Mouse (Mus musculus): Measurements from ENCODE around the gene 3110040N11Rik. TPM values are rescaled to one million over a fixed set of nuclear protein-coding genes. Genes with fewer than 3 reads are reported as not detected.

The 3110040N11Rik gene
- polyA plus RNA-seq, 1 experiment from 2014 or later = 40.5 TPM

DNA sequence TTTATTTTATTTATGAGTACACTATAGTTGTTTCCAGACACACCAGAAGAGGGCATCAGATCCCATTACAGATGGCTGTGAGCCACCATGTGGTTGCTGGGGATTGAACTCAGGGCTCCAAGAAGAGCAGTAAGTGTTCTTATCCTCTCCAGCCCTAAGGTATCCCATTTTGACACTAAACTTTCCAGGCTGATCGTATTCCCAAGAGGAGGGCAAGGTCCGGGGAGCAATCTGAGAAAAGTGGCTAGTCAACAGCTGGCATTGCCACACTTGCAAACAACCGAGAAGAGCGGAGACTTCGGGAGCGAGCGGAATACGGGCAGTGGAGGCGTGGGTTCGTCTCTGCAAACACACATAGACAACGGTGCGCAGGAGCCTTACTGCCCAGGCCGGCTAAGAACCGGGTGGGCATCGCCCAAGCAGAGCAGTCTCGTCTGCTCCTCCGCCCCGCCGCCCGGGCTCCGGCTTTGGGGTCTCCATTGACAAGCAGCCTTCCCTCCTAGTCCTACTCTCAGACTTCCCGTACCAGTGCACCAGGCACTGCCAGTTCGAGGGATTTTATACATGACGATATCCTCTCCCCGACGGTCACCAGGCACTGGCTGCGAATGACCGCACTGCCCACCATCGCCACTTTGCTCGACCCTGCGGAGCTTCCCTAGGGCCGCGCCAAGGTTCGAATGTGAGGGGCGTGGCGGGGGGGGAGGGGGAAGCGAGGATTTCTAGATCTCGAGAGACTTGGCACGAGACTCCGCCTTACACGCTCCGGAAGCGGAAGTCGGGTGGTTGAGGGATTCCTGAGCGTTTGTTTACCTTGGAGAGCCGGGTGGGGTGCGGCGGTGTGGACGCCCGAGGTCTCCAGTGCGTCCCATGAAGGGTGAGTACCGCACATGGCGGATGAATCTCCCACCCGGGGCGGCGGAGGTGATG is 26.8 kb downstream of the 3110040N11Rik start, which contains the start of gene Ramac:
TSS of gene Ramac (plus strand) at position 746 of the 930 bp plus-strand sequence.
- peak; percentile 96 for ATAC-seq (replicated peaks; ENCODE audit: insufficient number of reproducible peaks, low FRiP score, low TSS enrichment)
- Histone ChIP-seq H3K27ac (ENCODE audit: low read depth, low read length) (peak within 1 kb of the TSS; percentile 82), H3K4me3 (ENCODE audit: low read depth, low read length) (peak within 1 kb of the TSS; percentile 95), H3K4me1 (ENCODE audit: control insufficient read depth, insufficient read depth, low read length) (peaks cover 3% of the 10 kb centered on the region; the same call in 1 of the 2 replicates), H3K4me2 (peak within 1 kb of the TSS; percentile 98), H3K27me3 (ENCODE audit: control insufficient read depth, insufficient read depth, low read length) (no peaks in the 10 kb centered on the region), H3K36me3 (ENCODE audit: control insufficient read depth, insufficient read depth, low read length) (no peaks in the 10 kb centered on the region), H3K9ac (ENCODE audit: low read depth, low read length) (peak within 1 kb of the TSS; percentile 88), H3K9me3 (replicated peaks; ENCODE audit: control insufficient read depth, low read length) (no peaks in the 10 kb centered on the region)
- under 1% methylated on average over 56 of the region's 56 CpGs for WGBS (ENCODE audit: insufficient replicate concordance)

DNA sequence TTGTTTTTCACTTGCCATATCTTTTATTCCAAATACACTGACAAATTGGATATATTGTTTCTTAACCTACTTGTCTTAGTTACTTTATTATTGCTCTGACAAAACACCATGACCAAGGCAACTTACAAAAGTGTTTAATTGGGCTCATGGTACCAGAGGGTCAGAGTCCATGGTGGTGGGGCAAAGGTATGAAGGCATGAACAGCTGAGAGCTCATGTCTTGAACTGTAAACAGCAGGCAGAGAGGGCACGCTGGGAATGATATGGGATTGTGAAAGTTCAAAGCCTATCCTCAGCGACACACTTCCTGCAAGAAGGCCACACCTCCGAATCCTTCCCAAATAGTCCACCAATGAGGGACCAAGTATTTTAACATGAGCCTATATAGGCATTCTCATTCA is 41.3 kb downstream of the 3110040N11Rik start:
- no peak overlapping the region for H3K27ac ChIP-seq (ENCODE audit: low read depth, low read length)
- H3K27me3 ChIP-seq (ENCODE audit: control insufficient read depth, insufficient read depth, low read length) = no peaks in the 10 kb centered on the region
- no peak for ATAC-seq (replicated peaks; ENCODE audit: insufficient number of reproducible peaks, low FRiP score, low TSS enrichment)
- H3K36me3 ChIP-seq (ENCODE audit: control insufficient read depth, insufficient read depth, low read length) = no peaks in the 10 kb centered on the region
- no peaks in the 10 kb centered on the region for H3K4me1 ChIP-seq (ENCODE audit: control insufficient read depth, insufficient read depth, low read length)
- 73% methylated on average over 3 of the region's 3 CpGs for WGBS (ENCODE audit: insufficient replicate concordance)
- H3K4me3 ChIP-seq (ENCODE audit: low read depth, low read length) = no peak overlapping the region
- no peak overlapping the region for H3K9ac ChIP-seq (ENCODE audit: low read depth, low read length)
- no peaks in the 10 kb centered on the region for H3K9me3 ChIP-seq (replicated peaks; ENCODE audit: control insufficient read depth, low read length)
- no peak overlapping the region for H3K4me2 ChIP-seq

DNA sequence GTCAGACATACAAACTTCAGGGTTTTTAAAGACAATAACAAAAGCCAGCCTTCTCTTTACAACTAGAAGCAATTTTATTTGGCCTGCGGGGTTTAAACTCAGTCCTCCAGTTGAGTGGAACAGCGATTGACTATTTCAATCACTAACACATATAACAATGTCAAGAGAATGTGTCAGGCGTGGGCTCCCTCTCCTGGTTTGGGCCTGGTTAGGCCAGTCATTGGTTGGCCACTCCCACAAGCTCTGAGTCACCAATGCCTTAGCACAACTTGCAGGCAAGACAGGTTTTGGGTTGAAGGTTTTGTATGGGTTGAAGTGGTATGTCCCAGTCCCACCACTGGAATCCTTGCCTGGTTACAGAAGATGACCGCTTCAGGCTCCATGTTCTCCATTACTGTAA is 45.1 kb downstream of the 3110040N11Rik start:
- Histone ChIP-seq H3K4me2 (no peak overlapping the region), H3K4me1 (ENCODE audit: control insufficient read depth, insufficient read depth, low read length) (no peaks in the 10 kb centered on the region), H3K36me3 (ENCODE audit: control insufficient read depth, insufficient read depth, low read length) (no peaks in the 10 kb centered on the region), H3K27ac (ENCODE audit: low read depth, low read length) (no peak overlapping the region), H3K4me3 (ENCODE audit: low read depth, low read length) (no peak overlapping the region), H3K9ac (ENCODE audit: low read depth, low read length) (no peak overlapping the region), H3K9me3 (replicated peaks; ENCODE audit: control insufficient read depth, low read length) (no peaks in the 10 kb centered on the region), H3K27me3 (ENCODE audit: control insufficient read depth, insufficient read depth, low read length) (no peaks in the 10 kb centered on the region)
- WGBS (ENCODE audit: insufficient replicate concordance) = 62% methylated on average over 4 of the region's 4 CpGs
- ATAC-seq (replicated peaks; ENCODE audit: insufficient number of reproducible peaks, low FRiP score, low TSS enrichment) = no peak

DNA sequence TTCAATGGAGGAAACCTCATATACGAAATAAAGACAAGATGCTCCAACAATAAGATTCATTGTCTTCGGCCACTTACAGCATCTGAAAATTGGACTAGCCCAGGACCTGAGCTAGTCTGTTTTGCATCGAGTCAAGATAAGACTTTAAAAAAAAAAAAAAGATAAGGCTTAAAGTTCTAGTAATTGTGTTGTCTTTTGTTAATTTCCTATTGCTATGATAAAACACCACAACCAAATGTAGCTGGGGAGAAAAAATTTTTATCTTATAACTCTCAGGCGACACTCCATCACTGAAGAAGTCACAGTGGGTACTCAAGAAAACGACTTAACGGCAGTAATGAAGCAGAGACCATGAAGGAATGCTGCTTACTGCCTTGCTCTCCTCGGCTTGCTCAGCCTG is 49.3 kb downstream of the 3110040N11Rik start:
- 79% methylated on average over 7 of the region's 7 CpGs for WGBS (ENCODE audit: insufficient replicate concordance)
- Histone ChIP-seq H3K36me3 (ENCODE audit: control insufficient read depth, insufficient read depth, low read length) (no peaks in the 10 kb centered on the region), H3K4me2 (no peak overlapping the region), H3K27me3 (ENCODE audit: control insufficient read depth, insufficient read depth, low read length) (no peaks in the 10 kb centered on the region), H3K9ac (ENCODE audit: low read depth, low read length) (no peak overlapping the region), H3K4me1 (ENCODE audit: control insufficient read depth, insufficient read depth, low read length) (no peaks in the 10 kb centered on the region), H3K27ac (ENCODE audit: low read depth, low read length) (no peak overlapping the region), H3K9me3 (replicated peaks; ENCODE audit: control insufficient read depth, low read length) (no peaks in the 10 kb centered on the region), H3K4me3 (ENCODE audit: low read depth, low read length) (no peak overlapping the region)
- no peak for ATAC-seq (replicated peaks; ENCODE audit: insufficient number of reproducible peaks, low FRiP score, low TSS enrichment)

DNA sequence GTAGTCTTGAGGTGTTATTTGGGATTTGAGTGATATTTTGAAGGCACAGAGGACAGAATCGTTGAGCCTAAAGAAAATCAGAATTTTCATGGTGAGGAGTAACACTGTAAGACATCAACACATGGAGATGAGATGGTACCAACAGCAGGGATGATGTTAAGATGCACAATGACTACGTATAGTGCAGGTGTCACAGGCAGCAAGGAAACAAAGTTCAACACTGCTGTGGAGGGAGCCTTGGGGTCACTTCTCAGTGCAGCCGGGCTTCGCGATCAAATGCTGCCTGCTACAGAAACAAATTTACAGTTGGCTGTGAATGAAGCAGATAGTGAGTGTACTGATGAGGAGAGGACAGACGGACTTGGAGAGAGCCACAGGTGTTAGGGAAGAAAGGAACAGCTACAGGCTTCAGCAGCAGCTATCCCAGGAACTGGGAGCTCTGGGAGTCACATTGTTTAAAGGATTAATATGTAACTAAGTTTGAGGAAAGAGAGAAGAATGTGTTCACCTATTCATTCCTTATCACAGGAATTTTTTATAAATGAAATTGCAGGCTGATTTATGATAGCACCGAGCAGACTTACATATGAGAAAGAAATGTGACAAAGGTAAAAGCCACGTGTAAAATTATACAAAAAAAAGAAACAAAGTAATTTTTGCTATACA is 50.4 kb downstream of the 3110040N11Rik start:
- Histone ChIP-seq H3K4me2 (no peak overlapping the region), H3K9me3 (replicated peaks; ENCODE audit: control insufficient read depth, low read length) (no peaks in the 10 kb centered on the region), H3K27me3 (ENCODE audit: control insufficient read depth, insufficient read depth, low read length) (no peaks in the 10 kb centered on the region), H3K9ac (ENCODE audit: low read depth, low read length) (no peak overlapping the region), H3K4me3 (ENCODE audit: low read depth, low read length) (no peak overlapping the region), H3K36me3 (ENCODE audit: control insufficient read depth, insufficient read depth, low read length) (no peaks in the 10 kb centered on the region), H3K4me1 (ENCODE audit: control insufficient read depth, insufficient read depth, low read length) (no peaks in the 10 kb centered on the region), H3K27ac (ENCODE audit: low read depth, low read length) (no peak overlapping the region)
- WGBS (ENCODE audit: insufficient replicate concordance) = 74% methylated on average over 8 of the region's 8 CpGs
- ATAC-seq (replicated peaks; ENCODE audit: insufficient number of reproducible peaks, low FRiP score, low TSS enrichment) = no peak

DNA sequence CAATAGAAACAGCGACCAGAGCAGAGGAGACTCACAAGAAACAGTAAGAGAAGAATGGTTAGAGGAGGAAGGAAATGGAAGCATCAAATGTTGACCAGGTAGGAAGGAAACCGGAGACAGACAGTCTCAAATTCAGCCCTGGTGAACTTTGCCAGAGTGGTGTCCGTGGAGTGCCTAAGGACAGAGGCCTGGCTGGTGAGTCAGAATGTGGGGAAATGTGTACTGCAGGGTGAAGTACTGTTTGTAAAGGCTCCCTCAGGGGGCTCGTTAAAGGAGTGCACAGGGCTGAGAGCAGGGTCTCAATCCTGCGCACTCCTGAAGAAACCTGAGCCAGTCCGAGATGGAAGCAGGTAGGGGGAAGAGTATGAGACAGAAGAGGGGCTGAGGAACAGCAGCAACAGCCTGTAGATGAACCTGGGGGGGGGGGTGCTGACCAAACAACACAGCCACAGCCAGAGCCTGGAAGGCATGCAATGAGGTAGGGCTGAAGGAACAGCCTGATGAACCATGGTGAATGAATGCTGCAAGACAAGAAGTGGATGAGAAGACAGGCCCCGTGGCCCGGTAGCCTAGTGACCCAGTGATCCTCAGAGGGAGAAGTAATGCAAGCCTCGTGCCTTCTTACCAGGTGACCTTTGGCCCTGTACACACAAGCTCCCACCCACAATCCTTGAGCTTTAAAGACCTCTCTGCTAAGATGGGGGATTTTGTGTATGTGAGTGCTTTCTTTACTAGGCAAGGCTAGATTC is 53.8 kb downstream of the 3110040N11Rik start:
- no peaks in the 10 kb centered on the region for H3K36me3 ChIP-seq (ENCODE audit: control insufficient read depth, insufficient read depth, low read length)
- no peak overlapping the region for H3K4me3 ChIP-seq (ENCODE audit: low read depth, low read length)
- 57% methylated on average over 9 of the region's 9 CpGs for WGBS (ENCODE audit: insufficient replicate concordance)
- no peak overlapping the region for H3K4me2 ChIP-seq
- ATAC-seq (replicated peaks; ENCODE audit: insufficient number of reproducible peaks, low FRiP score, low TSS enrichment) = no peak
- no peak overlapping the region for H3K27ac ChIP-seq (ENCODE audit: low read depth, low read length)
- H3K27me3 ChIP-seq (ENCODE audit: control insufficient read depth, insufficient read depth, low read length) = no peaks in the 10 kb centered on the region
- no peak overlapping the region for H3K9ac ChIP-seq (ENCODE audit: low read depth, low read length)
- no peaks in the 10 kb centered on the region for H3K9me3 ChIP-seq (replicated peaks; ENCODE audit: control insufficient read depth, low read length)
- no peaks in the 10 kb centered on the region for H3K4me1 ChIP-seq (ENCODE audit: control insufficient read depth, insufficient read depth, low read length)

DNA sequence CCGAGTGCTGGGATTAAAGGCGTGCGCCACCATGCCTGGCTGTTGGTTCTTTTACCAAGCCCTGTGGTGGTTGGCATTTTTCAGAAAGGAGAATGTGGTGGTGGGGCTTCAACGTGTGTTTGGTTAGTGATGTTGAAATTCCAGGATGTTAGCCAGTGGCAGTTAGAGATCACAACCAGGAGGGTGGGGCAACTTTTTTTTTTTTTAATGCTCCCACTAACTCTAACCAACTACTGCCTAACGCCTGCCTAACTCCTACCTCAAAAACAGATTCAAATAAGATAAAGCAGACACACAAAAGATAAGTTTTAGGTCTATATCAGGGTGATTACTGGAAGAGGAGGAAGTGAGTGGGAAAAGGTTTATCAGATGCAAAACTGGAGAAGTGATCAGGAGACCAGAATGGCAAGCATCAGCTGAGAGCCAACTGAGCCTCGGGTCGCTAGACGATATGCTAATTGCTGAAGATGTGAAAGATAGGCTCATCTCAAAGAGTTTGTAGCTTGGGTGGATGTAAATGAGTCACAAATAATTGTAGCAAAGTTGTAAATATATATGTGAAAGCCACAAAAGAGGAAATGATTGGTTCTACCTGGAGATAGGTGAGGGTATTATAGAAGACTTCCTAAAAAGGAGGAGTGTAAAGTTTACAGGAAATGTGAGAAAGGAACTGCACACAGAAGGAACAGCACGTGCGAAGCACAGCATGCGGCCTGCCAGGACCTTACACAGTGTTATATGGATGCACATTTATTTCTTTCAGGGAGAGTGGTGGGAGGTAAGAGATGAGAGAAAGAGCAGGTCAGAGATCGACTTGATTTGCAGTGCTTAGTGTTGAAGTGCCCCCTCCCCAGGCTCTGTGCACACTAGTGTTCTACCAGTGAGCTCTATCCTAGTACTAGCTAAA is 56.8 kb downstream of the 3110040N11Rik start:
- H3K9me3 ChIP-seq (replicated peaks; ENCODE audit: control insufficient read depth, low read length) = no peaks in the 10 kb centered on the region
- no peaks in the 10 kb centered on the region for H3K4me1 ChIP-seq (ENCODE audit: control insufficient read depth, insufficient read depth, low read length)
- no peak overlapping the region for H3K4me2 ChIP-seq
- WGBS (ENCODE audit: insufficient replicate concordance) = 82% methylated on average over 12 of the region's 12 CpGs
- no peak overlapping the region for H3K9ac ChIP-seq (ENCODE audit: low read depth, low read length)
- no peaks in the 10 kb centered on the region for H3K36me3 ChIP-seq (ENCODE audit: control insufficient read depth, insufficient read depth, low read length)
- no peak overlapping the region for H3K4me3 ChIP-seq (ENCODE audit: low read depth, low read length)
- no peak overlapping the region for H3K27ac ChIP-seq (ENCODE audit: low read depth, low read length)
- no peaks in the 10 kb centered on the region for H3K27me3 ChIP-seq (ENCODE audit: control insufficient read depth, insufficient read depth, low read length)
- ATAC-seq (replicated peaks; ENCODE audit: insufficient number of reproducible peaks, low FRiP score, low TSS enrichment) = no peak
